Mouse (Mus musculus) testis, adult 2 months (tissue): ENCODE data around the gene Nxpe3.

ENCODE experiments used
- CTCF ChIP-seq: fragments of 200-500 bp; IDR thresholded peaks from 2 replicates; pipeline ENCODE4 v1.5.1; 2012; ENCODE audit warnings: low read depth, mild to moderate bottlenecking, inconsistent platforms, low read length, moderate library complexity; ENCODE audit not compliant: control insufficient read depth, insufficient read depth, insufficient replicate concordance
- POLR2A ChIP-seq: fragments of 200-500 bp; IDR thresholded peaks from 2 replicates; pipeline ENCODE4 v1.6.1; 2012; ENCODE audit warnings: low read depth, mild to moderate bottlenecking, inconsistent platforms, low read length, moderate library complexity; ENCODE audit not compliant: control insufficient read depth

GRCm38 (mm10) chr16:55850485-55850884, 44.6 kb downstream of the Nxpe3 start:
- TF ChIP-seq CTCF: no peak
- TF ChIP-seq POLR2A: no peak
